Mouse (Mus musculus) adrenal gland, adult 2 months (tissue): ENCODE data around the gene Sntg2. TPM values are rescaled to one million over a fixed set of nuclear protein-coding genes. Genes with fewer than 3 reads are reported as not detected.
A peak's percentile ranks its signal among the peaks of the same experiment; 100 is the strongest.

Experiments
- DNase-seq: peaks from one replicate; pipeline ENCODE4 v3.0.0; 2021
- polyA plus RNA-seq: library from polyadenylated mRNA; depleted of rRNA; stranded (reverse); fragments of >200 nt; gene quantifications from 2 replicates; pipeline ENCODE4 v1.2.3, GENCODE M21; 2012
- total RNA-seq, 2 experiments: library from RNA; stranded (reverse); gene quantifications; 2 replicates each; pipeline ENCODE4 v1.2.3; 2021

Sntg2 gene
- total and polyA plus RNA-seq, 3 experiments = 0.54 to 1.1 (median 0.76) TPM

DNA sequence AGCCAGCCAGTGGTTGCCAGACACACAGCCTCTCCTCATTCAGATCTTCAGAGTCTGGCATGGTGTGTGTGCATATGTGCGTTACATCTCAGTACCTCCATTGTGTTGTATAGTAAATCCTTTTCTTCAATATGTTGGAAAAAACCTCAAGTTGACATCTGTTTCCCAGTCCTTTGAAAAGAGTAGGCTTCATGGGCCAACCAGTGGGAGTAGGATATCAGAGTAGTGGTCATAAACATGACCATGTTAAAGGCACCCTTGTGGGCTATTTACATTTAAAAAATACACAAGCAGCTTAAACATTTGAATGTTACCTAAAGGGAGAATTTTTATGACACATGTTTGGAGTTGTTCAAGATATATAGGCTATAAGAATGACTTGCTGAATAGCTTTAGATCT lies 170.4 kb downstream of the Sntg2 start:
- DNase-seq = no peak

GRCm38 (mm10) chr12:30201031-30201430 lies 172.1 kb downstream of the Sntg2 start:
- DNase-seq = no peak

- no peak for DNase-seq
Measured at GRCm38 (mm10) chr12:30200621-30201020, 172.6 kb downstream of the Sntg2 start.

DNA sequence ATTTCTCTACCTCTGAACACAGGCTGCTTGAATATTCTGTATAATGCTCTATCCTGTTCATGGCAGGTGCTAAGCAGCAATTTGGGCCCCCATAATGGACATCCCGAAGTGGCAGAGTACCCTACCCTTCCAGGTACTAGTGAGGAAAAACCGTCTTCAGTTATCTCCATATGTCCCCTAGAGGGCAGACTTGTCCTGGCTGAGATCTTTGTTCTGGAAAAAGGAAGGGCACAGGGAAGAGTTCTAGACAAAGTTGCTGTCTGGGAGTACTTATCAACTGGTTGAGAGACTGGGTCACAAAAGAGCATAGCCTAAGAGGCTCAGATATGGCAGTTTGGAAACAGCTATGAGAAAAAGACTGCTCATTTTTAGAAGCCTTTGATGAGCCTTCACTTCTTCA lies 173.4 kb downstream of the Sntg2 start:
- peak; percentile 47 for DNase-seq

DNA sequence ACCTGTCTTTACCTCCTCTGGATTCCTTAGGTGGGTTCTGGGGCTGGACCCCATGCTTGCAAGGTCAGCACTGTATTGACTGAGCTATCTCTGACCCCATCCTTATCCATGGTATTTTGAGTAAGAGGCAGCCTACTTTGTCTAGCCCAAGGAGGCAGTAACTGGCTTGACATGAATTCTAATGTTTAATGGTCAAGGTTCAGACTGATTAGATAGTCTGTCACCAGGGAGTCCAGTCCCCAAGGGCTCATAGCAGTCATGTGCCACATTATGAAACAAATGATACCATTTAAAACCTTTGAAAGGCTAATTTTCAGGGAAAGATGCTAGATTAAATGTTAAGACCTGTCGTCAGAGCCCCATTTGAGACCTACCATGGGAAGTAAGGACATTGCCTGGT lies 174.9 kb downstream of the Sntg2 start:
- DNase-seq = no peak

- DNase-seq = no peak
Measured at GRCm38 (mm10) chr12:30181721-30182120, 191.5 kb downstream of the Sntg2 start.

DNA sequence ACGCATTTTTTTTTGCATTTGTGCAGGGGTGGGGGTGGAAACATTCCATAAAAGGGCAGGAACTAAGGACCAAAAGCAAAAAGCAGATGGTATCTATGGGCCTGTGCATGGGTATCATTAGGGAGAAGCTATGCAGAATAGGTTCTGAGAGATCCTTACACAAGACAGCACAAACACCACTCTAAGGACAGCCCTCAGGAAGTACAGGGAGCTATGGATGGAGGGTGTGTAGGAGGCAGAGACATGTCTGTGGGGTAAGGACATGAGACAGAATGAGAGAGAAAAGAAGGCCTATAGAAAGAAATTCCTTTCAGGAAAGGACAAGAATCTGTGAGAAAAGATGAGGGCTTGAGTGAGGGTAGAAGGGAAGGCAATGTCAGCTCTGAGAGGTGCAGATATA lies 193.6 kb downstream of the Sntg2 start:
- no peak for DNase-seq

- DNase-seq = no peak
Measured at GRCm38 (mm10) chr12:30177966-30178365, 195.2 kb downstream of the Sntg2 start.

DNA sequence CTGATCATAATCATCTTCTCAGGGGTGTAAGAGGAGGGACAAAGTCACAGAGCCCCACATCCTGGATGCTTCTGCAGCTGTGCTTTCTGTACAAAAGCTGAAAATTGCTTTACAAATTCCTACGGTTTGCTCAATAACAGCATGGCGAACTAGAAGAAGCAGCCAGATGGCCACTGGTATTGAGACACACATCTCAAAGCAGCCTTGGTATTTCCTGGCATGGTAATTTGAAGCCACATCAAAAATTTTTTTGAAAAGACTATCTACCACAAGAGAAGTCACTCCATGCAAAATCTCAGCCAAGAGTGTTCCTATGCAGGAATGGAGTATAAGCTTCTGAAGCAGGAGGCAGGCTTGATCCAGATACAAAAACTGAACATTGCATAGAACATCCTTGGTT lies 195.6 kb downstream of the Sntg2 start:
- no peak for DNase-seq

DNA sequence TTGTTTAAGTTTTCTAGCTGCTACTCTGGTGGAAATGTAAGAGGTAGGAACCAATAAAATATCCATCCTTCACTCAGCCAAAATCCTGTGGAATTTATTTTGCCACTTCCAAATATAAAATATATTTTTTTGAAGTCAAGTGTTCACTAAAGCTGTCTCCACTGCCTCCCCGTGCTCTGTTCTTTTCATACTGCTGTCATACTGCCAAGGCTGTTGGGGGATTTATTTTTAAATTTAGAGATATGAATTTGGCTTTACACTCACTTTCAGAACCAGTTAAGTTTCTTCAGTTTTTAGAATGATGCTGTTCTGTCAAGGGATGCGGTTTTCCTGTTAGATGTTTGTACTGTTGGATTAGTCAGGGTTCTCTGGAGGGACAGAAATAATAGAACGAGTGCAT lies 204.7 kb downstream of the Sntg2 start:
- DNase-seq = no peak

DNA sequence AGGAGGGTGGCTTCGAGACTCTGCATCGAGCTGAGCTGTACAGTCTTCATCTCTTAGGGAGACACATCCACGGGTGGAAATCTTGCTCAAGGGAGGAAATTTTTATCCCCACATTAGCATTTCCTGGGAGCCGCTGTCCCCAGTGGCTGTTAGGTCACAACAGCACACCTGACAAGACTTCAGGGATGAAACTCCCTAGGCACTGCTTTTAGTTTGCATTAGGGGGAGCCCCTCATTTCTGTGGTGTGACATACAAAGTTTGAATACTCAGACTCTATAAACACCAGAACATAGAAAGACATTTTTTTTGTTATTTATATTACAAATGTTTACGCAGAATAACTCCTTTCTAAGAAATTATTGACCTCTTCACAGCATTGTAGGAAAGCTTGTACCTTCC lies 208.6 kb downstream of the Sntg2 start:
- DNase-seq = no peak

DNA sequence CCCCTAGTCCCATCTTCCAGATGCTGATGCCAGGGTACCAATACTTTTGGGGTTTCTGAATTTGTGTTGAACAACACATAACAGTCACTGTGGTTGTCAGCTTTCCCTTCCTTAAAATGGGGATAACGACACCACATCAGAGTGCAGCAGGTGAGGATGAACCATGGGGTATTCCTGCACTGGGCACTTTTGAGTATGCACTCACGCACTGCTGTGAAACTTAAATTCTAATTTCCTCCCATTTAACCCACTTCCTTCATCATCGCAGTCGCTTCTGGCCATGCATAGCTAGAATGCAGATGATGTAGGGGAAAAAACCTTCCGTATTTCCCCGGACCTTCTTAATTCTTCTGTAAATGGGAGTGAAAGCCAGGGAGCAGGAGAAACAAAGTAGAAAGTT lies 209.2 kb downstream of the Sntg2 start:
- DNase-seq = no peak

GRCm38 (mm10) chr12:30161731-30162406 lies 211.3 kb downstream of the Sntg2 start:
- no peak for DNase-seq

DNA sequence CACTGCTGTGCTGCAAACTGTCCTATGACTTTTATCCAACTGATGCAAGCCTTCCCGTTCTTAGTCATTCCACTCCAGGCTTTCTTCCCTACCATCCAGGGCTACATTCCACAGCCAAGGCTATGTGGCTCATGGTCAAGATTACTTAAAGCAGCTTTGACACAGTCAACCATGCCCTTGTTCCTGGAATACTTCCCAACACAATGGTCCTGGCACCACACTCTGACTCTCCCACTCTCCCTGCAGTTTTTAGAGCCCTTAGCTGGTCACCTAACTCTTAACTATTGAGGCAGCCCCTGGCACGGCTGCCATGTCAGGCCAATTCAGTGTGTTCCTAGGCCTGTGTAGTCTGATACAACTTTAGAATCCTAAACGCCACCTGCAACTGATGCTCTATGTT lies 212.7 kb downstream of the Sntg2 start:
- DNase-seq = peak; percentile 72

DNA sequence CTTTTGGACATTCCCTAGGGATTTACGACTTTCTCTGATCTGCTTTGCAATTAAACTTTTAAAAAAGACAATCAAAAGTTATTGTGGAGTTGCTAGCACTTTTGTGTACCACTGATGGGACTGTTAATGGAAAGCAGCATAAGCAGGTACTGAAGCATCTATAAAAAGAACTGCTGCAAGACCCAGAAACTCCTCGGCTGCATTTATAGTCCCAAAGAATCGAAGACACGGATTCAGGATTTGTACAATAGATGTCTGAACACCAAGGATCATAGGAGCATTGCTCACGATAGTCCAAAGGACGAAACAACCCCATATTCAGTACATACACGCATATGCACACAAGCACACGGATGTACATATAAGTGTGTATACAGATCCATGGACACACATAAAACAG lies 213.4 kb downstream of the Sntg2 start:
- DNase-seq = no peak

DNA sequence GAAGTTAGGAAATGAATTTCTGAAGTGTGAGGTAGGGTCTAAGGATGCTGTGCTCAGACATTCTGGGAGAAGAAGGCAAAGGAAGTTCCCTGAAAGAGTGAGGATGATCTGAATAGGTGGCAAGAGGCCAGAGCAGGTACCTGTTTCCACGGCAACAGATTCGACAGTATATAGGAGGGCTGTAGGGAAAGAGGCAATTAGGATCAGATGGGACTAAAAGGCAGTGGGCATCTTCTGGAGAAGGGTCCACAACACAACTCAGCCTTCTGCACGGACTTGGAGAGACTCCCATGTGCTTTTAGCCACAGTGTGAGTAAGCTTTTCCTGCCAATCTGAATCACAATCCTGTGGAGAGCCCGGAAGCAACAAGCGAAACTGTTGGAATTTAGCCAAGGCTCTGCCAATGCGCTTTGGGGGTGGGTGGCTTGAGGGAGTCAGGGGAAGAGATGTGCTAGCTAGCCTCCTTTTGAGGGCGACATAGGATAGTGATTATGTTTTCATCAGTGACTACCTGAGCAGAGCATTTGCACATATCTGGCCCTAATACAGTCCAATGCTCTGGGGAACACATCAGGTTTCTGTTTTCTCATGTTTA lies 219.0 kb downstream of the Sntg2 start:
- no peak for DNase-seq

DNA sequence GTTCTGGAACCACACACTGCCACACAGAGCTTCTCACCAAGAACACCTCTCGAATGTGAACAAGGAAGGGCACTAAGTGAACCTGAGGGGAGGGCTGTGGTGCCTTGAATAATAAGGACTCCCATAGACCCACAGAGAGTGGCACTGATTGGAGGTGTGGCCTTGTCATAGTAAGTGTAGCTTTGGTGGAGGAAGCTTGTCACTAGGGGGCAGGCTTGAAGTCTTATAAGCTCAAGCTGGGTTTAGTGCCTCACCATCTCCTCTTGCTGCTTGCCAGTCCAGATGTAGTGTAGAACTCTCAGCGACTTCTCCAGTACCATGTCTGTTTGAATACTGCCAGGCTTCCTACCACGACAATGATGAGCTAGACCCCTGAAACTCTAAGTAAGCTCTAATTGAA lies 231.1 kb downstream of the Sntg2 start:
- DNase-seq = peak; percentile 57

DNA sequence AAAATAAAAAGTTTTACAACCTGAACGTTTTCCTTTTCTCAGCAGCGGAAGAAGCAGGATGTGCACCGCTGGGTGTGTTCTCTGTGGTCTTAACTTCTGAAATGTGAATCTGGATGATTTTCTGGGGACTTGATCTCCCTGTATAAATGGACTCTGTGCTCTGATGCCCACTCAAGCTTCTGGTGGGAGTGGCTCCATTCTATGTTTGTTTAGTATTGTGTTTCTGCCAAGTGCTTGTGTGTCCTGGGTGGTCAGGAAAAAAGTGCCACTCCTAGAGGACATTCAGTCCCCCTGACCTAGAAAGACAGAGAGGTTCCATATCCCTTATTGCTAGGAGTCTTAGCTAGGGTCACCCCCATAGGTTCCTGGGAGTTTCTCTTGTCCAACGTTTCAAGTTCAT lies 240.7 kb downstream of the Sntg2 start, which contains the start of gene Tpo:
Gene Tpo, minus strand, starts transcription at position 101 of the 400 bp plus-strand sequence.
- DNase-seq = no peak

DNA sequence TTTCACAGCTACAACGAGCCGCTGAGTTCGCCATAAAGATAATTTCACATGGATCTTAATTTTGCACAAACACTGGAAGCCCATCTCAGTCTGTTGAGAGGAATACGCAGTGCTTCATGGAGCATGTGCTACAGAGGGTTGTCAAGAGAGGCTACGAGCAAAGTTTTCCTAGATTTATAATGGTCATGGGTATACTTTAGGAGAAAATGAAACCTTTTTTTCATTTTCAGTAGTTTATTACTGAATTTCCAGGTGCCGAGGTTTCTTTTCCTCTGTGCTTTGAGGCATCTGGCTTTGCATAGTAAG lies 243.8 kb downstream of the Sntg2 start:
- DNase-seq = no peak

DNA sequence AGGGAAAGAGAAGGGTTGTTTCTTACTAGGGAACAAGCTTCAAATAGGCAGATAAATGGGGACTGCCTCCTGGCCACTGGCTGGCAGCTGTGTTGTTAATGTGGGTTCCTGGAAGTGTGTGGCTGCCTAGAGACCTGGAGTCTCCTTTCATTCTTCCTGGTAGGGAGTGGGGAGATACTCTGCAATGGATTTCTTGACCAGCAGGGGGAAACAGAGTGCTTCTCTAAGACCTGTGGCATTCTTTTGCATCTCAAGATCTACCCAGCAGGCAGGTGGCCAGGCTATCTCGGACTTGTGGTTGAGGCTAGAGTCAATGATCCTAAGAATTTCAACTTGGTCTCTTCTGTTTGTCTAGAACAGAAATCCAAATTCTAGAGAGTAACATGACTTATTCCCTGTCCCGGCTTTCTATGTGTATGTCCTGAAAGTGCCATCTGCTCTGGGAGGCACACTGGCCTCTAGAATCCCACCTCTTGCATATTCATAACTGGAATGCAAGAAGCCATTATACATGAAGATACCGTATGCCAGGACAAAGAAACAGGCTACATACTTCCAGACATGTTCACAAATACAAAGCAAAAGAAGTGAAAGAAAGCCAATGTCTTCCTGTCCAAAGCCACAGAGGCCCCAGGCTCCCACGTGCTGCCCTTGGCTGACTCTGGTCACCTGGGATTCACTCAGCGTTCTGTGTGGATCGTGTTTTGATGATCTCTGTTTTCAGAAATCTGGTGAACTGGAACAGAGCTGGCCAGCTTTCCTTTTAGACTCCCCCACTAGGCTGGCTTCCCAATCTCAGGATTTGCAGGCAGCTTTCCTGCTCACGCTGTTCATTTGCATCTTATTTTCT lies 244.4 kb downstream of the Sntg2 start:
- peak; percentile 61 for DNase-seq
